Mouse (Mus musculus) retina, postnatal 1 day (tissue): ENCODE results near the gene Rbms3.

Experiments used
- DNase-seq: peaks from one replicate; pipeline ENCODE4 v3.0.0-alpha.2; 2012

The Rbms3 gene

GRCm38 (mm10) chr9:116879600-116880457, 749.9 kb downstream of the Rbms3 start:
- no peak for DNase-seq

GRCm38 (mm10) chr9:116876786-116877185, 752.9 kb downstream of the Rbms3 start:
- DNase-seq: no peak

- no peak for DNase-seq
These were observed 755.8 kb downstream of the Rbms3 start for GRCm38 (mm10) chr9:116873976-116874320.

- peak; percentile 44 for DNase-seq
These were observed 756.4 kb downstream of the Rbms3 start for GRCm38 (mm10) chr9:116873033-116873975.

- no peak for DNase-seq
These were observed 757.4 kb downstream of the Rbms3 start for GRCm38 (mm10) chr9:116872346-116872745.

- no peak for DNase-seq
These were observed 758.1 kb downstream of the Rbms3 start for GRCm38 (mm10) chr9:116871576-116871975.

- no peak for DNase-seq
These were observed 763.7 kb downstream of the Rbms3 start for GRCm38 (mm10) chr9:116866060-116866459.

- peak; percentile 24 for DNase-seq
These were observed 766.1 kb downstream of the Rbms3 start for GRCm38 (mm10) chr9:116863626-116864025.

GRCm38 (mm10) chr9:116862341-116862740, 767.4 kb downstream of the Rbms3 start:
- no peak for DNase-seq

- no peak for DNase-seq
These were observed 771.7 kb downstream of the Rbms3 start for GRCm38 (mm10) chr9:116857861-116858595.

GRCm38 (mm10) chr9:116857151-116857550, 772.6 kb downstream of the Rbms3 start:
- DNase-seq: no peak

- DNase-seq: peak; percentile 15
These were observed 774.0 kb downstream of the Rbms3 start for GRCm38 (mm10) chr9:116855744-116856143.

GRCm38 (mm10) chr9:116848905-116849304, 780.8 kb downstream of the Rbms3 start:
- DNase-seq: no peak

GRCm38 (mm10) chr9:116848166-116848565, 781.5 kb downstream of the Rbms3 start:
- DNase-seq: no peak

- no peak for DNase-seq
These were observed 782.2 kb downstream of the Rbms3 start for GRCm38 (mm10) chr9:116847241-116848135.

- DNase-seq: no peak
These were observed 794.8 kb downstream of the Rbms3 start for GRCm38 (mm10) chr9:116834949-116835348.

GRCm38 (mm10) chr9:116833677-116834076, 796.0 kb downstream of the Rbms3 start:
- no peak for DNase-seq

- no peak for DNase-seq
These were observed 796.9 kb downstream of the Rbms3 start for GRCm38 (mm10) chr9:116832822-116833221.

- no peak for DNase-seq
These were observed 798.3 kb downstream of the Rbms3 start for GRCm38 (mm10) chr9:116831386-116831785.

GRCm38 (mm10) chr9:116829929-116830328, 799.8 kb downstream of the Rbms3 start:
- DNase-seq: no peak

- no peak for DNase-seq
These were observed 808.1 kb downstream of the Rbms3 start for GRCm38 (mm10) chr9:116821601-116822000.

GRCm38 (mm10) chr9:116817196-116817595, 812.5 kb downstream of the Rbms3 start:
- DNase-seq: no peak
